Mouse (Mus musculus) heart, postnatal 36 days (tissue): ENCODE data around the gene Olfr820. TPM values are rescaled to one million over a fixed set of nuclear protein-coding genes. Genes with fewer than 3 reads are reported as not detected.
"Not testable (repeated sequence)": the region's sequence is repeated elsewhere in the genome, so short reads cannot be mapped to it uniquely, and the experiment has no call there.

ENCODE experiments used
- DNase-seq, 2 experiments: peaks; one replicate each; pipeline ENCODE4 v3.0.0; 2021 to 2022
- intact Hi-C: fragments of 180-260 bp; cut with DNase I; formaldehyde crosslinking; loops from one replicate; pipeline ENCODE4 v1.15.1; 2025
- total RNA-seq, 2 experiments: library from RNA; stranded (reverse); gene quantifications; 2 replicates each; pipeline ENCODE4 v1.2.3; 2021

The Olfr820 gene
- not detected for total RNA-seq

GRCm38 (mm10) chr10:130012321-130012720, at the start of gene Olfr820:
Olfr820 (plus strand) TSS chr10:130012621.
- no peak for DNase-seq
- intact Hi-C loops = no loop called here

DNA sequence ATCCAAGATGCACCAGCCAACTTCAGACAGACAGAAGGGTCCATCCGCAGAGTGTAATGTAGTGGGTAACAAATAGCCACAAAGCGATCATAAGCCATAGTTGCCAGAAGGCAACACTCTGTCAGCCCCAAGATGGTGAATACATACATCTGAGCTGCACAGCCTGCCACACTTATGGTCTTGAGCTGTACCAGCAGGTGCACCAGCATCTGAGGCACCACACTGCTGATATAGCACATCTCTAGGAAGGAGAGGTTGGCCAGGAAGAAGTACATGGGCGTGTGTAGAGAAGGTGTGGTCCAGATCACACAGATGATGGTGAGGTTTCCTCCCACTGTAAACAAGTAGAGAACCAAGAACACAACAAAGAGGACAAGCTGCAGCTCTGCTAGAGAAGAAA, 46.2 kb upstream of the Olfr820 start:
- DNase-seq, intact Hi-C loops: not testable (repeated sequence)

GRCm38 (mm10) chr10:129967166-129967565, 45.3 kb upstream of the Olfr820 start, which contains the start of gene Olfr819:
Olfr819 (minus strand) TSS chr10:129967266.
- DNase-seq, intact Hi-C loops: not testable (repeated sequence)

GRCm38 (mm10) chr10:129972994-129973393, 39.4 kb upstream of the Olfr820 start:
- intact Hi-C loops = not testable (repeated sequence)

GRCm38 (mm10) chr10:129976040-129976439, 36.4 kb upstream of the Olfr820 start, which contains the start of gene Olfr247:
Olfr247 (minus strand) TSS chr10:129976140.
- intact Hi-C loops, DNase-seq: not testable (repeated sequence)

More at GRCm38 (mm10) chr10:129972994-129973393, 39.4 kb upstream of the Olfr820 start:
- DNase-seq = not testable (repeated sequence)

DNA sequence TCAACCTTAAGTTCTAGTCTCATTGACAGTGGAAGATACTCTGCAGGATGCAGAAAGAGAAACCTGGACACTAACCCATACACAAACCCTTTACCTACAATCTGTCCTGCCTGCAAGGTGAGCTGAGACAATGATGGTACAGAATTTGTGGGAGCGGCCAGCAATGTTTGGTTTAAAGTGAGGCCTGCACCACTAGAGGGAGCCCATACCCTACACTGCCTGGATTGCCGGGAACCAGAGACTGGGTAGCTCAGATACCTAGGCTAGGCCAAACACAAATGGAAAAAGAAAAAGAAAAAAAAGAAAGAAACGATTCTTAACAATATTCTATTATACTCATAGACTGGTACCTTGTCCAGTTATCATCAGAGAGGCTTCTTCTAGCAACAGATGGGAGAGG, 30.6 kb upstream of the Olfr820 start:
- intact Hi-C loops, DNase-seq: not testable (repeated sequence)

GRCm38 (mm10) chr10:129984962-129985361, 27.5 kb upstream of the Olfr820 start, which contains the start of gene Gm10310:
Gm10310 (minus strand) TSS chr10:129985062.
- intact Hi-C loops, DNase-seq: not testable (repeated sequence)

- intact Hi-C loops, DNase-seq: not testable (repeated sequence)
Measured at GRCm38 (mm10) chr10:130004104-130004503, 8.3 kb upstream of the Olfr820 start.

DNA sequence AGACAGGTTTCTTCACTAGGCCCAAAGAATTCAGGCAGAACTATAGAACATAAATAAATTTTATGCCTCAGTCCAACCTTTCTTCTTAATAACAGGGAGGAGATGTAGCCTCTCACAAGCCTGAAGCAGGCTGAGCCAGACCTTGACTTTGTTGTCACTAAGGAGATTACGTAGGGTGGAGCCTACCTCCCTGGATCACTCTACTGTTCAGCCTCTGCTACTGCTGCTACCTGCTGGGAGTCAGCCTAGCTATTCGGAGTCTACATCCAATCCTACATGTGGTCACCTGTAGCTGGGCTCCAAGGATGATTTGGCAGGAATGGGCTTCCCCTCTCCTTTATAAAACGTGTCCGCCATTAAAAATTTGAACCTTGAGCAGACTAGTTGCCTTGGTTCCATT, 7.1 kb upstream of the Olfr820 start:
- not testable (repeated sequence) for DNase-seq

DNA sequence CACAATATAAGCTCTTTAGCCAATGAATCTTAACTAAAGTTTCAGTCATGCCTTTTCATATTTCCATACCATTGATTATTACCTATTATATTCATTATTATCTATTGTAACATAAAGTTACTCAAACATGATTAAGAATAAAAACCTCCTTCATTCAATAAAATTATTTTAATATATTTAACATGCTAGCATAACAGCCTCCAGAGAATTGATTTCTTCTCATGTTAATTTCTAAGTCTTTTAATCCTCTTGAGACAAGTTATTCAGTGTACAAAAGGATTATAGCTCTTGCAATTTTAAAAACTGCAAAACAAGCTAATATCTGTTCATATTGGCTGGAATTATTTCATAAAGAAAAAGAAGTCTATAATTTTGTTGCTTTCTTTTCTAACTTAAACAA, 17.6 kb downstream of the Olfr820 start, which contains the start of gene Olfr821:
TSS of gene Olfr821 (plus strand) at position 301 of the 400 bp plus-strand sequence.
- DNase-seq = no peak

More for the DNA sequence above, 7.1 kb upstream of the Olfr820 start:
- intact Hi-C loops = not testable (repeated sequence)

GRCm38 (mm10) chr10:130037096-130037495, 24.7 kb downstream of the Olfr820 start:
- intact Hi-C loops = no loop called here
- no peak for DNase-seq

More for the DNA sequence above, 17.6 kb downstream of the Olfr820 start, which contains the start of gene Olfr821:
- intact Hi-C loops = no loop called here

Other genes starting within 250 kb of the Olfr820 start
- gene Olfr808, start 247.1 kb upstream of the Olfr820 start, total RNA-seq = not detected
- gene Olfr809, start 238.0 kb upstream of the Olfr820 start, total RNA-seq = not detected
- not detected for gene Olfr810, start 217.7 kb upstream of the Olfr820 start, total RNA-seq
- gene Olfr811, start 208.2 kb upstream of the Olfr820 start, total RNA-seq = not detected
- gene Olfr812, start 166.5 kb upstream of the Olfr820 start, total RNA-seq = not detected
- gene Olfr813, start 157.3 kb upstream of the Olfr820 start, total RNA-seq = not detected
- gene Olfr814, start 132.8 kb upstream of the Olfr820 start, total RNA-seq = not detected
- gene Olfr815, start 106.8 kb upstream of the Olfr820 start, total RNA-seq = not detected
- not detected for gene Olfr816, start 97.0 kb upstream of the Olfr820 start, total RNA-seq
- gene Olfr818, start 63.5 kb upstream of the Olfr820 start, total RNA-seq = not detected
- not detected for gene Olfr819, start 45.4 kb upstream of the Olfr820 start, total RNA-seq
- not detected for gene Olfr247, start 36.5 kb upstream of the Olfr820 start, total RNA-seq
- not detected for gene Gm10310, start 27.6 kb upstream of the Olfr820 start, total RNA-seq
- not detected for gene Olfr821, start 17.7 kb downstream of the Olfr820 start, total RNA-seq
- not detected for gene Olfr822, start 58.6 kb downstream of the Olfr820 start, total RNA-seq
- not detected for gene Olfr823, start 102.8 kb downstream of the Olfr820 start, total RNA-seq
- not detected for gene Olfr824, start 117.4 kb downstream of the Olfr820 start, total RNA-seq
- not detected for gene Olfr825, start 154.1 kb downstream of the Olfr820 start, total RNA-seq
- gene Olfr826, start 171.6 kb downstream of the Olfr820 start, total RNA-seq = not detected
- not detected for gene Olfr827, start 201.8 kb downstream of the Olfr820 start, total RNA-seq